ENCODE assay signal across 9 mouse cellular contexts in genomic region chr8:119224547-119224946, GRCm38 (mm10).
DNase-seq lines count a peak whose midpoint lies in the region; ATAC-seq and TF ChIP-seq lines count a peak whose summit lies in the region.
"Had no signal": no experiment of that assay in that cellular context is flagged by ENCODE, and none has a peak within 500 bp of the region (broad histone marks: within the 10 kb centered on the region; RNA-seq: fewer than 3 reads in every experiment).

No protein-coding gene starts in this region.

- DNase-seq in CD4-positive, CD25-positive, alpha-beta regulatory T cell, adult 2 months (ENCODE audit: low read depth, low spot score), result peak; percentile 64
- DNase-seq in left cerebral cortex, adult 18-20 months (ENCODE audit: low spot score in 2 of 2), result peak; percentile 23 to 59
- no peak for DNase-seq in left cerebral cortex, postnatal 10 days (ENCODE audit: extremely low spot score in 1 of 2, low spot score in 2 of 2)
- DNase-seq in Patski (ENCODE audit: low read depth, low spot score), result no peak
- peak; percentile 6 for DNase-seq in large intestine, adult 2 months (ENCODE audit: low read depth, low spot score)
- peak; percentile 56 for DNase-seq in splenic B cell, adult 2 months (ENCODE audit: low read depth, low spot score)

- POLR2A ChIA-PET in Patski (lab: Charles Lee), result no interaction called here

- CTCF ChIA-PET in Patski (lab: Charles Lee), result no interaction called here

- H3K36me3 ChIP-seq in splenic B cell, adult 2 months (ENCODE audit: control insufficient read depth, insufficient read depth, low read length, poor library complexity, severe bottlenecking), result no peaks in the 10 kb centered on the region
- H3K36me3 ChIP-seq: neural tube, embryonic 12.5 days had no signal

- H3K4me3 ChIP-seq in cortical plate, adult 2 months (ENCODE audit: insufficient read depth, low read length), result no peak overlapping the region
- H3K4me3 ChIP-seq: neural tube, embryonic 12.5 days had no signal

- H3K4me1 ChIP-seq in cortical plate, adult 2 months (ENCODE audit: control insufficient read depth, insufficient read depth, low read length), result no peaks in the 10 kb centered on the region
- H3K4me1 ChIP-seq: neural tube, embryonic 12.5 days had no signal

- intact Hi-C loops in left cerebral cortex, postnatal 10 days (cut with DNase I), result loop anchor here (10.0 kb wide), 1 partner anchor 160 kb away; no protein-coding TSS in a partner anchor

- no peaks in the 10 kb centered on the region for H3K27me3 ChIP-seq in Patski
- no peaks in the 10 kb centered on the region for H3K27me3 ChIP-seq in splenic B cell, adult 2 months (ENCODE audit: control insufficient read depth, insufficient read depth, low read length, poor library complexity, severe bottlenecking)
- H3K27me3 ChIP-seq: neural tube, embryonic 12.5 days had no signal

- H3K27ac ChIP-seq in cortical plate, adult 2 months (ENCODE audit: insufficient read depth, low read length), result no peak overlapping the region
- H3K27ac ChIP-seq: neural tube, embryonic 12.5 days had no signal

- no peak for TF ChIP-seq POLR2A in cortical plate, adult 2 months (IDR thresholded peaks at IDR 0.05; ENCODE audit: extremely low read depth, insufficient read depth, low read length)

- in situ Hi-C loops in Patski (cut with MboI; ENCODE audit: low pct_unique_long_range_greater_than_20kb), result no loop called here

- TF ChIP-seq CTCF in Patski (IDR thresholded peaks at IDR 0.05), result peak; percentile 75
- TF ChIP-seq CTCF in cortical plate, adult 2 months (IDR thresholded peaks at IDR 0.05; ENCODE audit: extremely low read depth, insufficient read depth, low read length), result peak; percentile 55

- ATAC-seq in CD4-positive, CD25-positive, alpha-beta regulatory T cell, adult 4 months, result no peak
- ATAC-seq in Patski, result no peak

- WGBS in large intestine, adult 2 months, result 3% methylated on average over 1 of the region's 1 CpGs

Comparison
In these comparisons a context has a peak if more than half of its experiments do, and no peak if none do; other contexts are left out.
1. DNase-seq: peak in CD4-positive, CD25-positive, alpha-beta regulatory T cell, adult 2 months (single experiment), left cerebral cortex, adult 18-20 months (2 of 2), large intestine, adult 2 months (single experiment) and splenic B cell, adult 2 months (single experiment); none in left cerebral cortex, postnatal 10 days (0 of 2) and Patski (single experiment).